Mouse (Mus musculus): ENCODE results near the gene Tnfsf13b. TPM values are rescaled to one million over a fixed set of nuclear protein-coding genes. Genes with fewer than 3 reads are reported as not detected.

Tnfsf13b gene
- polyA plus RNA-seq, 1 experiment from 2014 or later = 0.56 TPM

Other genes starting within 250 kb of the Tnfsf13b start
- gene Fam155a, start 235.3 kb upstream of the Tnfsf13b start, polyA plus RNA-seq (2018) = not detected in 3 replicates
- gene Gm10217, start 142.2 kb upstream of the Tnfsf13b start, polyA plus RNA-seq (2018) = not detected in 3 replicates
- 2.8 to 4.0 TPM (median 3.8 TPM) in 3 replicates for gene Lig4, start 28.8 kb upstream of the Tnfsf13b start, polyA plus RNA-seq (2018)
- 10.5 to 13.8 TPM (median 12.7 TPM) in 3 replicates for gene Abhd13, start 28.8 kb upstream of the Tnfsf13b start, polyA plus RNA-seq (2018)
- gene Myo16, start 147.4 kb downstream of the Tnfsf13b start, polyA plus RNA-seq (2018) = not detected in 3 replicates

All from macrophage (primary cell).